In genomic region chr1:155537005-155537642, GRCm38 (mm10) we compare ENCODE assay signal across 9 mouse cellular contexts. TPM values are rescaled to one million over a fixed set of nuclear protein-coding genes. Genes with fewer than 3 reads are reported as not detected.
DNase-seq lines count a peak whose midpoint lies in the region; ATAC-seq lines count a peak whose summit lies in the region.
"Had no signal": no experiment of that assay in that cellular context is flagged by ENCODE, and none has a peak within 500 bp of the region (broad histone marks: within the 10 kb centered on the region; RNA-seq: fewer than 3 reads in every experiment).

No protein-coding gene starts in this region.

- no peak overlapping the region for H3K9ac ChIP-seq in midbrain, embryonic 11.5 days (ENCODE audit: low read length)
- H3K9ac ChIP-seq in midbrain, embryonic 16.5 days (ENCODE audit: low read depth, low read length): no peak overlapping the region
- no peak overlapping the region for H3K9ac ChIP-seq in forebrain, embryonic 15.5 days (replicated peaks)

- no peaks in the 10 kb centered on the region for H3K4me1 ChIP-seq in midbrain, embryonic 11.5 days (ENCODE audit: control insufficient read depth, insufficient read depth, low read length)
- no peaks in the 10 kb centered on the region for H3K4me1 ChIP-seq in midbrain, embryonic 16.5 days (ENCODE audit: control insufficient read depth, insufficient read depth, low read length)
- peaks cover 3% of the 10 kb centered on the region; the same call in 1 of the 2 replicates for H3K4me1 ChIP-seq in forebrain, embryonic 15.5 days

- DNase-seq in adrenal gland, adult 18-20 months (ENCODE audit: low spot score in 2 of 2): peak; percentile 34 to 66
- DNase-seq in adrenal gland, postnatal 4 days (ENCODE audit: low spot score in 2 of 2): no peak
- peak; percentile 94 for DNase-seq in midbrain, embryonic 11.5 days (ENCODE audit: low spot score, missing footprints)
- DNase-seq in brain, adult 2 months (ENCODE audit: low read depth, low spot score): peak; percentile 73
- DNase-seq in left cerebral cortex, postnatal 4 days: peak; percentile 27
- peak; percentile 56 for DNase-seq in skeletal muscle tissue, adult 2 months (ENCODE audit: low read depth, low spot score)

- H3K4me3 ChIP-seq in midbrain, embryonic 11.5 days (ENCODE audit: low read depth, low read length): no peak overlapping the region
- no peak overlapping the region for H3K4me3 ChIP-seq in midbrain, embryonic 16.5 days (ENCODE audit: low read depth, low read length)
- H3K4me3 ChIP-seq in forebrain, embryonic 15.5 days: no peak overlapping the region

- no peaks in the 10 kb centered on the region for H3K27me3 ChIP-seq in midbrain, embryonic 11.5 days (ENCODE audit: control insufficient read depth, insufficient read depth, low read length)
- H3K27me3 ChIP-seq in midbrain, embryonic 16.5 days (ENCODE audit: control insufficient read depth, insufficient read depth, low read depth, low read length): no peaks in the 10 kb centered on the region
- H3K27me3 ChIP-seq in forebrain, embryonic 15.5 days: no peaks in the 10 kb centered on the region

- no peak overlapping the region for H3K4me2 ChIP-seq in midbrain, embryonic 11.5 days
- H3K4me2 ChIP-seq in midbrain, embryonic 16.5 days (ENCODE audit: low read length): no peak overlapping the region
- H3K4me2 ChIP-seq in forebrain, embryonic 15.5 days (replicated peaks): no peak overlapping the region

- 11% methylated on average over 2 of the region's 2 CpGs for WGBS in midbrain, embryonic 11.5 days
- WGBS in midbrain, embryonic 16.5 days: 3% methylated on average over 2 of the region's 2 CpGs
- WGBS in forebrain, embryonic 15.5 days: 0% methylated on average over 2 of the region's 2 CpGs

- H3K27ac ChIP-seq in midbrain, embryonic 11.5 days (ENCODE audit: low read depth, low read length): no peak overlapping the region
- H3K27ac ChIP-seq in midbrain, embryonic 16.5 days (ENCODE audit: low read length): no peak overlapping the region
- no peak overlapping the region for H3K27ac ChIP-seq in forebrain, embryonic 15.5 days (replicated peaks)
- H3K27ac ChIP-seq: macrophage had no signal

- no peaks in the 10 kb centered on the region for H3K9me3 ChIP-seq in midbrain, embryonic 11.5 days (ENCODE audit: control insufficient read depth, low read length)
- H3K9me3 ChIP-seq in midbrain, embryonic 16.5 days (replicated peaks; ENCODE audit: control insufficient read depth, low read length, poor library complexity, severe bottlenecking): no peaks in the 10 kb centered on the region
- H3K9me3 ChIP-seq in forebrain, embryonic 15.5 days: no peaks in the 10 kb centered on the region

- peak; percentile 71 for ATAC-seq in midbrain, embryonic 11.5 days (ENCODE audit: low FRiP score)
- no peak for ATAC-seq in midbrain, embryonic 16.5 days
- peak; percentile 55; the same call in 1 of the 2 replicates for ATAC-seq in forebrain, embryonic 15.5 days (replicated peaks)

- intact Hi-C loops in left cerebral cortex, postnatal 4 days (cut with DNase I): loop anchor here (2.0 to 5.0 kb wide), 3 partner anchors 120 to 510 kb away; partner anchors contain the start of gene Xpr1

- no peaks in the 10 kb centered on the region for H3K36me3 ChIP-seq in midbrain, embryonic 11.5 days (ENCODE audit: control insufficient read depth, insufficient read depth, low read length)
- H3K36me3 ChIP-seq in midbrain, embryonic 16.5 days (ENCODE audit: control insufficient read depth, insufficient read depth, low read length): no peaks in the 10 kb centered on the region
- H3K36me3 ChIP-seq in forebrain, embryonic 15.5 days: no peaks in the 10 kb centered on the region

RNA-seq across cellular contexts. Expression of gene Acbd6, which starts 20.8 kb away (rescaled TPM):
- 10 to 100 TPM; 69.0 to 69.7 TPM for total RNA-seq in adrenal gland, adult 18-20 months (2021)
- total RNA-seq in adrenal gland, postnatal 4 days (2021): 10 to 100 TPM; 90.1 to 95.7 TPM
- polyA plus RNA-seq in midbrain, embryonic 11.5 days (2014; fragmentation: Nextera tagmentation; extraction: Ambion mirVana): 71.0 and 72.9 TPM in 2 replicates
- polyA plus RNA-seq in midbrain, embryonic 16.5 days (2015; fragmentation: Nextera tagmentation; extraction: Ambion mirVana): 95.7 and 96.0 TPM in 2 replicates
- polyA plus RNA-seq in forebrain, embryonic 15.5 days (2015; fragmentation: Nextera tagmentation; extraction: Ambion mirVana): 97.7 and 106 TPM in 2 replicates
- 100 to 1,000 TPM; 116 to 121 TPM for total RNA-seq in left cerebral cortex, postnatal 4 days (2021)

Comparison
In these comparisons a context has a peak if more than half of its experiments do, and no peak if none do; other contexts are left out.
1. DNase-seq: peak in adrenal gland, adult 18-20 months (2 of 2), midbrain, embryonic 11.5 days (single experiment), brain, adult 2 months (single experiment), left cerebral cortex, postnatal 4 days (single experiment) and skeletal muscle tissue, adult 2 months (single experiment); none in adrenal gland, postnatal 4 days (0 of 2).